Mouse (Mus musculus): ENCODE results near the gene Vangl2. TPM values are rescaled to one million over a fixed set of nuclear protein-coding genes. Genes with fewer than 3 reads are reported as not detected.

Gene Vangl2
- total RNA-seq (2014; rRNA removed), result 86.6 and 117 TPM in 2 replicates
- 33.0 and 36.5 TPM in 2 replicates for polyA plus RNA-seq (2015; fragmentation: Nextera tagmentation; extraction: Ambion mirVana)

GRCm38 (mm10) chr1:172028394-172029275 lies at the start of gene Vangl2:
Gene Vangl2, minus strand, starts transcription at chr1:172028444.
- 32% methylated on average over 21 of the region's 21 CpGs for WGBS
- TF ChIP-seq CTCF (IDR thresholded peaks at IDR 0.05; ENCODE audit: low read depth), result no peak
- ATAC-seq (no peak), DNase-seq (ENCODE audit: low spot score) (no peak)
- Histone ChIP-seq H3K4me1 (ENCODE audit: insufficient read depth, low read length) (peaks cover 21% of the 10 kb centered on the region), H3K27me3 (ENCODE audit: insufficient read depth, low read length) (no peaks in the 10 kb centered on the region), H3K27ac (peak within 1 kb of the TSS; percentile 92), H3K36me3 (ENCODE audit: insufficient read depth, low read length) (no peaks in the 10 kb centered on the region), H3K9me3 (ENCODE audit: low read length) (no peaks in the 10 kb centered on the region), H3K9ac (replicated peaks; ENCODE audit: low read length) (peak within 1 kb of the TSS; percentile 80), H3K4me2 (ENCODE audit: low read depth, low read length) (peak within 1 kb of the TSS; percentile 77), H3K4me3 (ENCODE audit: low read length) (peak within 1 kb of the TSS; percentile 76)

- ATAC-seq, result no peak
- Histone ChIP-seq H3K9me3 (ENCODE audit: low read length) (no peaks in the 10 kb centered on the region), H3K4me2 (ENCODE audit: low read depth, low read length) (no peak overlapping the region), H3K4me3 (ENCODE audit: low read length) (no peak overlapping the region), H3K27ac (no peak overlapping the region), H3K36me3 (ENCODE audit: insufficient read depth, low read length) (peaks cover 43% of the 10 kb centered on the region; the same call in 1 of the 2 replicates), H3K9ac (replicated peaks; ENCODE audit: low read length) (no peak overlapping the region), H3K4me1 (ENCODE audit: insufficient read depth, low read length) (0 out of 2 replicates have a peak, but pooled peaks cover 5% of the 10 kb centered on the region), H3K27me3 (ENCODE audit: insufficient read depth, low read length) (no peaks in the 10 kb centered on the region)
- no peak for DNase-seq (ENCODE audit: low spot score)
- no peak for TF ChIP-seq CTCF (IDR thresholded peaks at IDR 0.05; ENCODE audit: low read depth)
- WGBS, result 77% methylated on average over 5 of the region's 5 CpGs
These were observed 49.7 kb upstream of the Vangl2 start for GRCm38 (mm10) chr1:172077981-172078380.

- WGBS, result 94% methylated on average over 7 of the region's 7 CpGs
- H3K27me3 ChIP-seq (ENCODE audit: insufficient read depth, low read length), result no peaks in the 10 kb centered on the region
These were observed 44.4 kb upstream of the Vangl2 start for GRCm38 (mm10) chr1:172072604-172073003.

GRCm38 (mm10) chr1:172071556-172071955 lies 43.3 kb upstream of the Vangl2 start:
- ATAC-seq (peak; percentile 70), DNase-seq (ENCODE audit: low spot score) (peak; percentile 58)
- WGBS, result 63% methylated on average over 4 of the region's 4 CpGs

More at GRCm38 (mm10) chr1:172072604-172073003, 44.4 kb upstream of the Vangl2 start:
- Histone ChIP-seq H3K4me1 (ENCODE audit: insufficient read depth, low read length) (no peaks in the 10 kb centered on the region), H3K27ac (no peak overlapping the region), H3K4me3 (ENCODE audit: low read length) (no peak overlapping the region), H3K4me2 (ENCODE audit: low read depth, low read length) (no peak overlapping the region), H3K9ac (replicated peaks; ENCODE audit: low read length) (no peak overlapping the region), H3K9me3 (ENCODE audit: low read length) (no peaks in the 10 kb centered on the region), H3K36me3 (ENCODE audit: insufficient read depth, low read length) (peaks cover 78% of the 10 kb centered on the region)
- no peak for DNase-seq (ENCODE audit: low spot score)
- ATAC-seq, result no peak
- no peak for TF ChIP-seq CTCF (IDR thresholded peaks at IDR 0.05; ENCODE audit: low read depth)

GRCm38 (mm10) chr1:172070227-172070626 lies 42.0 kb upstream of the Vangl2 start:
- Histone ChIP-seq H3K4me3 (ENCODE audit: low read length) (no peak overlapping the region), H3K27ac (no peak overlapping the region), H3K36me3 (ENCODE audit: insufficient read depth, low read length) (peaks cover 91% of the 10 kb centered on the region), H3K4me1 (ENCODE audit: insufficient read depth, low read length) (no peaks in the 10 kb centered on the region), H3K9me3 (ENCODE audit: low read length) (no peaks in the 10 kb centered on the region), H3K4me2 (ENCODE audit: low read depth, low read length) (no peak overlapping the region), H3K27me3 (ENCODE audit: insufficient read depth, low read length) (no peaks in the 10 kb centered on the region), H3K9ac (replicated peaks; ENCODE audit: low read length) (no peak overlapping the region)
- ATAC-seq (no peak), DNase-seq (ENCODE audit: low spot score) (no peak)
- 82% methylated on average over 6 of the region's 6 CpGs for WGBS
- no peak for TF ChIP-seq CTCF (IDR thresholded peaks at IDR 0.05; ENCODE audit: low read depth)

More at GRCm38 (mm10) chr1:172071556-172071955, 43.3 kb upstream of the Vangl2 start:
- Histone ChIP-seq H3K4me1 (ENCODE audit: insufficient read depth, low read length) (no peaks in the 10 kb centered on the region), H3K4me3 (ENCODE audit: low read length) (no peak overlapping the region), H3K27me3 (ENCODE audit: insufficient read depth, low read length) (no peaks in the 10 kb centered on the region), H3K4me2 (ENCODE audit: low read depth, low read length) (no peak overlapping the region), H3K9me3 (ENCODE audit: low read length) (no peaks in the 10 kb centered on the region), H3K27ac (0 out of 2 replicates have a peak overlapping the region, but pooled peaks have one; percentile 20), H3K36me3 (ENCODE audit: insufficient read depth, low read length) (peaks cover 88% of the 10 kb centered on the region), H3K9ac (replicated peaks; ENCODE audit: low read length) (no peak overlapping the region)
- no peak for TF ChIP-seq CTCF (IDR thresholded peaks at IDR 0.05; ENCODE audit: low read depth)

- H3K36me3 ChIP-seq (ENCODE audit: insufficient read depth, low read length), result peaks cover 49% of the 10 kb centered on the region
These were observed 36.4 kb upstream of the Vangl2 start for GRCm38 (mm10) chr1:172064613-172065141.

More at GRCm38 (mm10) chr1:172064613-172065141, 36.4 kb upstream of the Vangl2 start:
- H3K4me1 ChIP-seq (ENCODE audit: insufficient read depth, low read length), result 0 out of 2 replicates have a peak, but pooled peaks cover 4% of the 10 kb centered on the region
- 30% methylated on average over 13 of the region's 13 CpGs for WGBS
- peak; percentile 49 for TF ChIP-seq CTCF (IDR thresholded peaks at IDR 0.05; ENCODE audit: low read depth)
- H3K27ac ChIP-seq, result peak overlapping the region; percentile 73
- no peak overlapping the region; the same call in 1 of the 2 replicates for H3K9ac ChIP-seq (replicated peaks; ENCODE audit: low read length)
- no peaks in the 10 kb centered on the region for H3K27me3 ChIP-seq (ENCODE audit: insufficient read depth, low read length)
- H3K4me3 ChIP-seq (ENCODE audit: low read length), result no peak overlapping the region
- peak; percentile 72 for DNase-seq (ENCODE audit: low spot score)
- H3K9me3 ChIP-seq (ENCODE audit: low read length), result no peaks in the 10 kb centered on the region
- no peak overlapping the region for H3K4me2 ChIP-seq (ENCODE audit: low read depth, low read length)
- ATAC-seq, result peak; percentile 80
